Mouse (Mus musculus): Measurements from ENCODE around the gene Tuba1c. TPM values are rescaled to one million over a fixed set of nuclear protein-coding genes. Genes with fewer than 3 reads are reported as not detected.
A peak's percentile ranks its signal among the peaks of the same experiment; 100 is the strongest.

Tuba1c gene
- polyA plus RNA-seq, 1 experiment = 294 TPM

GRCm38 (mm10) chr15:98985240-98985981 lies 44.3 kb upstream of the Tuba1c start:
- Histone ChIP-seq H3K27ac (ENCODE audit: control insufficient read depth, insufficient read depth, low read length) (peak overlapping the region; percentile 94), H3K4me3 (ENCODE audit: control insufficient read depth, insufficient read depth, low read length) (peak overlapping the region; percentile 97), H3K27me3 (ENCODE audit: control insufficient read depth, insufficient read depth, low read length) (no peaks in the 10 kb centered on the region), H3K36me3 (ENCODE audit: control insufficient read depth, insufficient read depth, low read length) (no peaks in the 10 kb centered on the region), H3K4me1 (replicated peaks; ENCODE audit: control insufficient read depth, insufficient read depth, low read length) (peaks cover 2% of the 10 kb centered on the region)
- under 1% methylated on average over 29 of the region's 29 CpGs for WGBS
- peak; percentile 76 for DNase-seq
- TF ChIP-seq CTCF (IDR thresholded peaks at IDR 0.05; ENCODE audit: borderline replicate concordance, control insufficient read depth, extremely low read depth, insufficient read depth, low read length, poor library complexity) (no peak), POLR2A (IDR thresholded peaks at IDR 0.05; ENCODE audit: control insufficient read depth, extremely low read depth, insufficient read depth, low read length, poor library complexity) (peak; percentile 76)

DNA sequence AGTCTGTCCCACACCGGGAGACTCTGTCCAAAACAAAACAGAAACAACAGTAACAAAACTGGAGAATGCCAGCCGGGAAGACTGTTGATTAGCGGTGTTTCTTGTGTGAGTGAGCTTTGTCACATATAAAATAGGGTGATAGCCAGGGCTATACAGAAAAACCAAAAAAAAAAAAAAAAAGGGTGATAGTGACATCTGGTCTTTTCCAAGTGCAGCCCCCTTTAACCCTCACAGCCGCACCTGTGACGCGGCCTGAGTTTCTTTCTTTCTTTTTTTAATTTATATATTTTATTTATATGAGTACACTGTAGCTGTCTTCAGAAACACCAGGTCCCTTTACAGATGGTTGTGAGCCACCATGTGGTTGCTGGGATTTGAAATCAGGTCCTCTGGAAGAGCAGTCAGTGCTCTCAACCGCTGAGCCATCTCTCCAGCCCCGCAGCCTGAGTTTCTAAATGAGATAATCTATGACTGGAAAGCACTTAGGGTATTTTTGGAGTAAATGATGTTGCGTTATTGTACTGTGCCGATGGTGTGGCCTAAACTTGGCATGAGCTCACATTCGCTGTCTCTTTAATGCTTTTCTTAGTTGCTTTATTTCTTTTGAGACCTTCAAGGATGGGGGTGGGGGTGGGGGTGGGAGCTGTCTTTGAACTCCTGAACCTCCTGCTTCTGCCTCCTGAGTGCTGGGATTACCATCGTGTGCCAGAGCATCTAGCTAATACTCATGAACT lies 43.5 kb upstream of the Tuba1c start:
- no peaks in the 10 kb centered on the region for H3K27me3 ChIP-seq (ENCODE audit: control insufficient read depth, insufficient read depth, low read length)
- H3K4me1 ChIP-seq (replicated peaks; ENCODE audit: control insufficient read depth, insufficient read depth, low read length) = peaks cover 2% of the 10 kb centered on the region
- WGBS = 61% methylated on average over 12 of the region's 12 CpGs
- TF ChIP-seq POLR2A (IDR thresholded peaks at IDR 0.05; ENCODE audit: control insufficient read depth, extremely low read depth, insufficient read depth, low read length, poor library complexity) = no peak
- no peak for TF ChIP-seq CTCF (IDR thresholded peaks at IDR 0.05; ENCODE audit: borderline replicate concordance, control insufficient read depth, extremely low read depth, insufficient read depth, low read length, poor library complexity)
- peak overlapping the region; percentile 97 for H3K4me3 ChIP-seq (ENCODE audit: control insufficient read depth, insufficient read depth, low read length)
- H3K36me3 ChIP-seq (ENCODE audit: control insufficient read depth, insufficient read depth, low read length) = no peaks in the 10 kb centered on the region
- peak overlapping the region; percentile 94 for H3K27ac ChIP-seq (ENCODE audit: control insufficient read depth, insufficient read depth, low read length)
- no peak for DNase-seq

GRCm38 (mm10) chr15:98987077-98987630 lies 42.5 kb upstream of the Tuba1c start:
- TF ChIP-seq POLR2A (IDR thresholded peaks at IDR 0.05; ENCODE audit: control insufficient read depth, extremely low read depth, insufficient read depth, low read length, poor library complexity) (no peak), CTCF (IDR thresholded peaks at IDR 0.05; ENCODE audit: borderline replicate concordance, control insufficient read depth, extremely low read depth, insufficient read depth, low read length, poor library complexity) (no peak)
- no peaks in the 10 kb centered on the region for H3K27me3 ChIP-seq (ENCODE audit: control insufficient read depth, insufficient read depth, low read length)
- no peaks in the 10 kb centered on the region for H3K36me3 ChIP-seq (ENCODE audit: control insufficient read depth, insufficient read depth, low read length)
- H3K4me1 ChIP-seq (replicated peaks; ENCODE audit: control insufficient read depth, insufficient read depth, low read length) = peaks cover 4% of the 10 kb centered on the region
- no peak overlapping the region for H3K4me3 ChIP-seq (ENCODE audit: control insufficient read depth, insufficient read depth, low read length)
- DNase-seq = no peak
- H3K27ac ChIP-seq (ENCODE audit: control insufficient read depth, insufficient read depth, low read length) = no peak overlapping the region
- WGBS = 91% methylated on average over 7 of the region's 7 CpGs

- 93% methylated on average over 8 of the region's 8 CpGs for WGBS
- no peak overlapping the region for H3K27ac ChIP-seq (ENCODE audit: control insufficient read depth, insufficient read depth, low read length)
- no peak overlapping the region for H3K4me3 ChIP-seq (ENCODE audit: control insufficient read depth, insufficient read depth, low read length)
- H3K36me3 ChIP-seq (ENCODE audit: control insufficient read depth, insufficient read depth, low read length) = no peaks in the 10 kb centered on the region
- H3K4me1 ChIP-seq (replicated peaks; ENCODE audit: control insufficient read depth, insufficient read depth, low read length) = peaks cover 8% of the 10 kb centered on the region
- no peak for DNase-seq
- TF ChIP-seq CTCF (IDR thresholded peaks at IDR 0.05; ENCODE audit: borderline replicate concordance, control insufficient read depth, extremely low read depth, insufficient read depth, low read length, poor library complexity) (no peak), POLR2A (IDR thresholded peaks at IDR 0.05; ENCODE audit: control insufficient read depth, extremely low read depth, insufficient read depth, low read length, poor library complexity) (no peak)
- H3K27me3 ChIP-seq (ENCODE audit: control insufficient read depth, insufficient read depth, low read length) = no peaks in the 10 kb centered on the region
Observed at GRCm38 (mm10) chr15:98987661-98988181, 42.0 kb upstream of the Tuba1c start.

- no peaks in the 10 kb centered on the region for H3K27me3 ChIP-seq (ENCODE audit: control insufficient read depth, insufficient read depth, low read length)
- TF ChIP-seq POLR2A (IDR thresholded peaks at IDR 0.05; ENCODE audit: control insufficient read depth, extremely low read depth, insufficient read depth, low read length, poor library complexity) (no peak), CTCF (IDR thresholded peaks at IDR 0.05; ENCODE audit: borderline replicate concordance, control insufficient read depth, extremely low read depth, insufficient read depth, low read length, poor library complexity) (no peak)
- no peaks in the 10 kb centered on the region for H3K36me3 ChIP-seq (ENCODE audit: control insufficient read depth, insufficient read depth, low read length)
- no peak overlapping the region for H3K4me3 ChIP-seq (ENCODE audit: control insufficient read depth, insufficient read depth, low read length)
- H3K4me1 ChIP-seq (replicated peaks; ENCODE audit: control insufficient read depth, insufficient read depth, low read length) = peaks cover 8% of the 10 kb centered on the region
- DNase-seq = no peak
- H3K27ac ChIP-seq (ENCODE audit: control insufficient read depth, insufficient read depth, low read length) = no peak overlapping the region
- whole genome bisulfite sequencing = 92% methylated on average over 3 of the region's 3 CpGs
Observed at GRCm38 (mm10) chr15:98988787-98989186, 40.9 kb upstream of the Tuba1c start.

GRCm38 (mm10) chr15:98989701-98990430 lies 39.8 kb upstream of the Tuba1c start:
- Histone ChIP-seq H3K4me1 (replicated peaks; ENCODE audit: control insufficient read depth, insufficient read depth, low read length) (peaks cover 6% of the 10 kb centered on the region; the same call in 1 of the 2 replicates), H3K27me3 (ENCODE audit: control insufficient read depth, insufficient read depth, low read length) (no peaks in the 10 kb centered on the region), H3K36me3 (ENCODE audit: control insufficient read depth, insufficient read depth, low read length) (no peaks in the 10 kb centered on the region), H3K27ac (ENCODE audit: control insufficient read depth, insufficient read depth, low read length) (no peak overlapping the region), H3K4me3 (ENCODE audit: control insufficient read depth, insufficient read depth, low read length) (no peak overlapping the region)
- TF ChIP-seq POLR2A (IDR thresholded peaks at IDR 0.05; ENCODE audit: control insufficient read depth, extremely low read depth, insufficient read depth, low read length, poor library complexity) (no peak), CTCF (IDR thresholded peaks at IDR 0.05; ENCODE audit: borderline replicate concordance, control insufficient read depth, extremely low read depth, insufficient read depth, low read length, poor library complexity) (no peak)
- 76% methylated on average over 12 of the region's 12 CpGs for WGBS
- DNase-seq = no peak

Data from thymus, adult 2 months (tissue).